ENCODE assay signal across 29 mouse cellular contexts in the genomic region with DNA sequence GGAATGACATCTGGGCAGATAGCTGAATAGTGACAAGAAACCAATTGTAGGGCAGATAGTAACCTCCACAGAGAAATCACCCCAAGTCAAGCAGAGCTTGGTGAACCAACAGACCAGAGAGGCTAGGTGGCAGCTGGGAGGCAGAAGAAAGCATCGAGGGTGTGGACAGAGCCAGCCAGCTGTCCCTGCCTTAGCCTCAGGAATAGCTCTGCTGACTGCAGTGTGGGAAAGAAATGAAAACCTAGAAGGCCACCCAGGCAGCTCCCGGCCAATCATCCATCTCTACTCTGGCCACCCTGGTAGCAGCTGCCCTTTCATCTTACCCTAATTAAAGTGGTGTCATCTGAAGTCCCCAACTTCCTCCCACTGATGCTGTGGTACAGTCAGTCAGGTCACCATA. TPM values are rescaled to one million over a fixed set of nuclear protein-coding genes. Genes with fewer than 3 reads are reported as not detected.
A peak's percentile ranks its signal among the peaks of the same experiment; 100 is the strongest.
DNase-seq lines count a peak whose midpoint lies in the region; ATAC-seq lines count a peak whose summit lies in the region.
"Had no signal": no experiment of that assay in that cellular context is flagged by ENCODE, and none has a peak within 500 bp of the region (broad histone marks: within the 10 kb centered on the region; RNA-seq: fewer than 3 reads in every experiment).

No protein-coding gene starts in this region.

- no peaks in the 10 kb centered on the region for H3K9me3 ChIP-seq in embryonic facial prominence, embryonic 14.5 days (ENCODE audit: control insufficient read depth, low read length)
- H3K9me3 ChIP-seq in embryonic facial prominence, embryonic 10.5 days: no peaks in the 10 kb centered on the region
- H3K9me3 ChIP-seq in kidney, embryonic 15.5 days (replicated peaks): no peaks in the 10 kb centered on the region
- no peaks in the 10 kb centered on the region for H3K9me3 ChIP-seq in limb, embryonic 13.5 days
- H3K9me3 ChIP-seq in limb, embryonic 10.5 days (replicated peaks): no peaks in the 10 kb centered on the region
- H3K9me3 ChIP-seq in limb, embryonic 15.5 days: no peaks in the 10 kb centered on the region
- H3K9me3 ChIP-seq: embryonic facial prominence, embryonic 15.5 days; G1E; heart, embryonic 12.5 days; heart, embryonic 15.5 days had no signal

- no peak overlapping the region for H3K9ac ChIP-seq in embryonic facial prominence, embryonic 14.5 days (ENCODE audit: low read depth, low read length)
- H3K9ac ChIP-seq in kidney, embryonic 15.5 days: no peak overlapping the region
- H3K9ac ChIP-seq in limb, embryonic 13.5 days: no peak overlapping the region
- H3K9ac ChIP-seq in limb, embryonic 15.5 days: no peak overlapping the region
- H3K9ac ChIP-seq: embryonic facial prominence, embryonic 15.5 days; forebrain, postnatal 0 days; heart, embryonic 12.5 days; heart, embryonic 15.5 days; hindbrain, embryonic 14.5 days had no signal

- H3K36me3 ChIP-seq in embryonic facial prominence, embryonic 14.5 days (ENCODE audit: control insufficient read depth, insufficient read depth, low read length): no peaks in the 10 kb centered on the region
- no peaks in the 10 kb centered on the region for H3K36me3 ChIP-seq in embryonic facial prominence, embryonic 10.5 days (replicated peaks)
- H3K36me3 ChIP-seq in kidney, embryonic 15.5 days: no peaks in the 10 kb centered on the region
- no peaks in the 10 kb centered on the region for H3K36me3 ChIP-seq in limb, embryonic 13.5 days
- no peaks in the 10 kb centered on the region for H3K36me3 ChIP-seq in limb, embryonic 10.5 days
- no peaks in the 10 kb centered on the region for H3K36me3 ChIP-seq in limb, embryonic 15.5 days
- H3K36me3 ChIP-seq: embryonic facial prominence, embryonic 15.5 days; G1E; heart, embryonic 12.5 days; heart, embryonic 15.5 days had no signal

- H3K27me3 ChIP-seq in embryonic facial prominence, embryonic 14.5 days (replicated peaks; ENCODE audit: control insufficient read depth, insufficient read depth, low read length): no peaks in the 10 kb centered on the region
- H3K27me3 ChIP-seq in embryonic facial prominence, embryonic 10.5 days (replicated peaks; ENCODE audit: low read depth, poor library complexity, severe bottlenecking): no peaks in the 10 kb centered on the region
- no peaks in the 10 kb centered on the region for H3K27me3 ChIP-seq in kidney, embryonic 15.5 days
- H3K27me3 ChIP-seq in limb, embryonic 13.5 days: peaks cover 60% of the 10 kb centered on the region
- peaks cover 40% of the 10 kb centered on the region; the same call in 1 of the 2 replicates for H3K27me3 ChIP-seq in limb, embryonic 10.5 days (ENCODE audit: low read depth, poor library complexity, severe bottlenecking)
- H3K27me3 ChIP-seq in limb, embryonic 15.5 days: peaks cover 50% of the 10 kb centered on the region
- H3K27me3 ChIP-seq: CH12.LX; embryonic facial prominence, embryonic 15.5 days; heart, embryonic 12.5 days; heart, embryonic 15.5 days; Patski had no signal

- WGBS in embryonic facial prominence, embryonic 14.5 days: 33% methylated on average over 2 of the region's 2 CpGs
- WGBS in embryonic facial prominence, embryonic 10.5 days: 60% methylated on average over 2 of the region's 2 CpGs
- 13% methylated on average over 2 of the region's 2 CpGs for WGBS in kidney, embryonic 15.5 days
- WGBS in limb, embryonic 13.5 days: 12% methylated on average over 2 of the region's 2 CpGs
- 20% methylated on average over 2 of the region's 2 CpGs for WGBS in limb, embryonic 10.5 days
- WGBS in limb, embryonic 15.5 days: 16% methylated on average over 2 of the region's 2 CpGs

- no peak overlapping the region for H3K4me3 ChIP-seq in embryonic facial prominence, embryonic 14.5 days (ENCODE audit: low read depth, low read length)
- no peak overlapping the region for H3K4me3 ChIP-seq in embryonic facial prominence, embryonic 10.5 days
- H3K4me3 ChIP-seq in kidney, embryonic 15.5 days (replicated peaks): no peak overlapping the region
- H3K4me3 ChIP-seq in limb, embryonic 13.5 days: no peak overlapping the region
- no peak overlapping the region for H3K4me3 ChIP-seq in limb, embryonic 10.5 days
- no peak overlapping the region for H3K4me3 ChIP-seq in limb, embryonic 15.5 days
- H3K4me3 ChIP-seq: embryonic facial prominence, embryonic 15.5 days; gastrocnemius, adult 2 months; heart, embryonic 12.5 days; heart, embryonic 15.5 days had no signal

- no peak overlapping the region for H3K27ac ChIP-seq in embryonic facial prominence, embryonic 14.5 days (replicated peaks; ENCODE audit: low read depth, low read length)
- H3K27ac ChIP-seq in embryonic facial prominence, embryonic 10.5 days (replicated peaks): no peak overlapping the region
- H3K27ac ChIP-seq in kidney, embryonic 15.5 days: no peak overlapping the region
- no peak overlapping the region for H3K27ac ChIP-seq in limb, embryonic 13.5 days
- no peak overlapping the region for H3K27ac ChIP-seq in limb, embryonic 10.5 days
- H3K27ac ChIP-seq in limb, embryonic 15.5 days: no peak overlapping the region
- H3K27ac ChIP-seq: embryonic facial prominence, embryonic 15.5 days; gastrocnemius, adult 2 months; heart, embryonic 15.5 days; hindbrain, embryonic 14.5 days; hindbrain, postnatal 0 days had no signal

- H3K4me1 ChIP-seq in embryonic facial prominence, embryonic 14.5 days (ENCODE audit: control insufficient read depth, insufficient read depth, low read length): 0 out of 2 replicates have a peak, but pooled peaks cover 4% of the 10 kb centered on the region
- peaks cover 5% of the 10 kb centered on the region; the same call in 1 of the 2 replicates for H3K4me1 ChIP-seq in embryonic facial prominence, embryonic 10.5 days
- peaks cover 4% of the 10 kb centered on the region; the same call in 1 of the 2 replicates for H3K4me1 ChIP-seq in kidney, embryonic 15.5 days
- no peaks in the 10 kb centered on the region for H3K4me1 ChIP-seq in limb, embryonic 13.5 days
- H3K4me1 ChIP-seq in limb, embryonic 10.5 days: 0 out of 2 replicates have a peak, but pooled peaks cover 4% of the 10 kb centered on the region
- H3K4me1 ChIP-seq in limb, embryonic 15.5 days: no peaks in the 10 kb centered on the region
- H3K4me1 ChIP-seq: heart, embryonic 12.5 days had no signal

- no peak overlapping the region for H3K4me2 ChIP-seq in embryonic facial prominence, embryonic 14.5 days (ENCODE audit: low read depth, low read length)
- H3K4me2 ChIP-seq in kidney, embryonic 15.5 days: no peak overlapping the region
- H3K4me2 ChIP-seq in limb, embryonic 13.5 days (replicated peaks): no peak overlapping the region
- no peak overlapping the region for H3K4me2 ChIP-seq in limb, embryonic 15.5 days
- H3K4me2 ChIP-seq: embryonic facial prominence, embryonic 15.5 days; heart, embryonic 12.5 days; heart, embryonic 15.5 days; hindbrain, embryonic 14.5 days had no signal

- peak; percentile 38 for DNase-seq in embryonic facial prominence, embryonic 14.5 days (ENCODE audit: low spot score)
- DNase-seq in embryonic facial prominence, embryonic 10.5 days (ENCODE audit: low spot score): no peak
- no peak for DNase-seq in kidney, postnatal 14 days
- DNase-seq in limb, embryonic 10.5 days (ENCODE audit: low spot score): no peak
- no peak for DNase-seq in heart, postnatal 25 days (ENCODE audit: low spot score)
- DNase-seq: adrenal gland, postnatal 10 days; adrenal gland, postnatal 36 days; B cell, adult 2 months; cerebellum, adult 18-20 months; cerebellum, adult 9-10 months; cerebellum, postnatal 14 days; forebrain, postnatal 0 days; gastrocnemius, adult 2 months; gastrocnemius, postnatal 25 days; heart, adult 18-20 months; heart, postnatal 10 days; heart, postnatal 4 days had no signal

- peak; percentile 47 for ATAC-seq in embryonic facial prominence, embryonic 14.5 days (ENCODE audit: low read depth)
- ATAC-seq in kidney, embryonic 15.5 days (replicated peaks; ENCODE audit: low FRiP score): peak; percentile 68
- peak; percentile 66 for ATAC-seq in limb, embryonic 13.5 days (ENCODE audit: low FRiP score, low read depth)
- peak; percentile 30; the same call in 1 of the 2 replicates for ATAC-seq in limb, embryonic 15.5 days (ENCODE audit: insufficient number of reproducible peaks, low FRiP score, low TSS enrichment, low read depth)
- ATAC-seq: forebrain, embryonic 14.5 days; forebrain, postnatal 0 days; hindbrain, postnatal 0 days; Patski had no signal

- intact Hi-C loops in heart, postnatal 25 days (cut with DNase I): no loop called here

RNA-seq across cellular contexts. Expression of gene Nup160, which starts 47.5 kb away (rescaled TPM):
- polyA plus RNA-seq in embryonic facial prominence, embryonic 14.5 days (2014; fragmentation: Nextera tagmentation; extraction: Ambion mirVana): 41.1 and 45.6 TPM in 2 replicates
- polyA plus RNA-seq in embryonic facial prominence, embryonic 10.5 days (2016; fragmentation: Nextera tagmentation; extraction: Ambion mirVana): 71.3 and 73.0 TPM in 2 replicates
- 49.3 and 55.1 TPM in 2 replicates for polyA plus RNA-seq in kidney, embryonic 15.5 days (2015; fragmentation: Nextera tagmentation; extraction: Ambion mirVana)
- 40.3 and 44.8 TPM in 2 replicates for polyA plus RNA-seq in limb, embryonic 13.5 days (2015; fragmentation: Nextera tagmentation; extraction: Ambion mirVana)
- 70.8 and 79.1 TPM in 2 replicates for polyA plus RNA-seq in limb, embryonic 10.5 days (2016; fragmentation: Nextera tagmentation; extraction: Ambion mirVana)
- polyA plus RNA-seq in limb, embryonic 15.5 days (2015; fragmentation: Nextera tagmentation; extraction: Ambion mirVana): 28.4 and 32.7 TPM in 2 replicates
- 10 to 100 TPM in 1 of 2 experiments, 1 to 10 TPM in 1; 9.8 to 12.5 TPM for total RNA-seq in heart, postnatal 25 days (2021)

RNA-seq across cellular contexts. Expression of gene Ptprj, which starts 49.1 kb away (rescaled TPM):
- polyA plus RNA-seq in embryonic facial prominence, embryonic 14.5 days (2014; fragmentation: Nextera tagmentation; extraction: Ambion mirVana): 4.1 and 4.4 TPM in 2 replicates
- 2.4 and 2.7 TPM in 2 replicates for polyA plus RNA-seq in embryonic facial prominence, embryonic 10.5 days (2016; fragmentation: Nextera tagmentation; extraction: Ambion mirVana)
- 6.5 and 7.1 TPM in 2 replicates for polyA plus RNA-seq in kidney, embryonic 15.5 days (2015; fragmentation: Nextera tagmentation; extraction: Ambion mirVana)
- polyA plus RNA-seq in limb, embryonic 13.5 days (2015; fragmentation: Nextera tagmentation; extraction: Ambion mirVana): 1.3 and 1.6 TPM in 2 replicates
- 1.0 and 1.3 TPM in 2 replicates for polyA plus RNA-seq in limb, embryonic 10.5 days (2016; fragmentation: Nextera tagmentation; extraction: Ambion mirVana)
- polyA plus RNA-seq in limb, embryonic 15.5 days (2015; fragmentation: Nextera tagmentation; extraction: Ambion mirVana): 1.5 and 1.8 TPM in 2 replicates
- total RNA-seq in heart, postnatal 25 days (2021): 1 to 10 TPM; 7.2 to 7.6 TPM
